Comparison of ENCODE assay signal across 16 mouse cellular contexts in genomic region chr7:73643306-73643992, GRCm38 (mm10).
DNase-seq lines count a peak whose midpoint lies in the region; ATAC-seq and TF ChIP-seq lines count a peak whose summit lies in the region.
"Had no signal": no experiment of that assay in that cellular context is flagged by ENCODE, and none has a peak within 500 bp of the region (broad histone marks: within the 10 kb centered on the region; RNA-seq: fewer than 3 reads in every experiment).

No protein-coding gene starts in this region.

- 0 out of 2 replicates have a peak, but pooled peaks cover 3% of the 10 kb centered on the region for H3K4me1 ChIP-seq in hindbrain, embryonic 14.5 days (replicated peaks; ENCODE audit: control insufficient read depth, insufficient read depth, low read length)
- H3K4me1 ChIP-seq in hindbrain, postnatal 0 days (ENCODE audit: insufficient read depth, low read length), result 0 out of 2 replicates have a peak, but pooled peaks cover 4% of the 10 kb centered on the region
- peaks cover 5% of the 10 kb centered on the region for H3K4me1 ChIP-seq in testis, adult 2 months (ENCODE audit: control insufficient read depth, insufficient read depth, low read length)
- H3K4me1 ChIP-seq in forebrain, embryonic 14.5 days (ENCODE audit: control insufficient read depth, insufficient read depth, low read length), result peaks cover 30% of the 10 kb centered on the region
- H3K4me1 ChIP-seq: intestine, embryonic 15.5 days had no signal

- H3K4me2 ChIP-seq in hindbrain, embryonic 14.5 days (replicated peaks), result no peak overlapping the region
- no peak overlapping the region for H3K4me2 ChIP-seq in hindbrain, postnatal 0 days (ENCODE audit: low read depth, low read length)
- H3K4me2 ChIP-seq in forebrain, embryonic 14.5 days (ENCODE audit: low read length), result no peak overlapping the region
- H3K4me2 ChIP-seq: embryonic facial prominence, embryonic 15.5 days; intestine, embryonic 15.5 days had no signal

- no peak for TF ChIP-seq POLR2A in testis, adult 2 months (IDR thresholded peaks at IDR 0.05; ENCODE audit: control insufficient read depth, low read depth, low read length)

- no peak for ATAC-seq in hindbrain, embryonic 14.5 days (ENCODE audit: low FRiP score)
- ATAC-seq in hindbrain, postnatal 0 days, result no peak
- no peak for ATAC-seq in forebrain, embryonic 14.5 days
- ATAC-seq: intestine, embryonic 15.5 days had no signal

- no peaks in the 10 kb centered on the region for H3K9me3 ChIP-seq in hindbrain, embryonic 14.5 days (ENCODE audit: control insufficient read depth, low read length)
- H3K9me3 ChIP-seq in hindbrain, postnatal 0 days (ENCODE audit: low read length), result no peaks in the 10 kb centered on the region
- H3K9me3 ChIP-seq in forebrain, embryonic 14.5 days (replicated peaks; ENCODE audit: control insufficient read depth, low read length), result no peaks in the 10 kb centered on the region
- H3K9me3 ChIP-seq: embryonic facial prominence, embryonic 15.5 days; hindbrain, embryonic 10.5 days; intestine, embryonic 15.5 days had no signal

- H3K27ac ChIP-seq in hindbrain, embryonic 14.5 days, result 0 out of 2 replicates have a peak overlapping the region, but pooled peaks have one; percentile 32
- no peak overlapping the region for H3K27ac ChIP-seq in hindbrain, postnatal 0 days
- no peak overlapping the region for H3K27ac ChIP-seq in testis, adult 2 months (ENCODE audit: control insufficient read depth, insufficient read depth, low read depth, low read length)
- H3K27ac ChIP-seq in forebrain, embryonic 14.5 days (ENCODE audit: low read depth, low read length), result peak overlapping the region; percentile 76; the same call in 1 of the 2 replicates
- H3K27ac ChIP-seq: embryonic facial prominence, embryonic 15.5 days; hindbrain, embryonic 10.5 days; intestine, embryonic 15.5 days; macrophage had no signal

- no peaks in the 10 kb centered on the region for H3K36me3 ChIP-seq in hindbrain, embryonic 14.5 days (replicated peaks; ENCODE audit: control insufficient read depth, insufficient read depth)
- no peaks in the 10 kb centered on the region for H3K36me3 ChIP-seq in hindbrain, postnatal 0 days (ENCODE audit: insufficient read depth, low read length)
- H3K36me3 ChIP-seq in testis, adult 2 months (ENCODE audit: control insufficient read depth, insufficient read depth, low read length), result no peaks in the 10 kb centered on the region
- no peaks in the 10 kb centered on the region for H3K36me3 ChIP-seq in forebrain, embryonic 14.5 days (ENCODE audit: control insufficient read depth, insufficient read depth, low read length)
- H3K36me3 ChIP-seq: embryonic facial prominence, embryonic 15.5 days; hindbrain, embryonic 10.5 days; intestine, embryonic 15.5 days had no signal

- no peak overlapping the region for H3K4me3 ChIP-seq in hindbrain, embryonic 14.5 days (replicated peaks; ENCODE audit: low read length)
- no peak overlapping the region for H3K4me3 ChIP-seq in hindbrain, postnatal 0 days (ENCODE audit: low read length)
- H3K4me3 ChIP-seq in testis, adult 2 months (ENCODE audit: control insufficient read depth, low read depth, low read length), result peak overlapping the region; percentile 44
- H3K4me3 ChIP-seq in forebrain, embryonic 14.5 days (ENCODE audit: low read depth, low read length), result no peak overlapping the region
- H3K4me3 ChIP-seq: embryonic facial prominence, embryonic 15.5 days; hindbrain, embryonic 10.5 days; intestine, embryonic 15.5 days had no signal

- DNase-seq in hindbrain, embryonic 14.5 days (ENCODE audit: low spot score), result no peak
- no peak for DNase-seq in hindbrain, postnatal 0 days (ENCODE audit: low spot score)
- no peak for DNase-seq in testis, postnatal 10 days (ENCODE audit: low spot score)
- no peak for DNase-seq in forebrain, embryonic 14.5 days (ENCODE audit: low spot score)
- DNase-seq in thymus, postnatal 4 days, result peak; percentile 52
- DNase-seq in layer of hippocampus, adult 11-12 months (ENCODE audit: low spot score), result no peak
- no peak for DNase-seq in neural tube, embryonic 10.5 days (ENCODE audit: extremely low spot score, low spot score)
- DNase-seq: adrenal gland, postnatal 10 days; cerebellum, adult 18-20 months; kidney, postnatal 14 days; layer of hippocampus, adult 9-11 months had no signal

- 0 out of 2 replicates have a peak, but pooled peaks cover 5% of the 10 kb centered on the region for H3K27me3 ChIP-seq in hindbrain, embryonic 14.5 days (ENCODE audit: control insufficient read depth, insufficient read depth, low read length)
- no peaks in the 10 kb centered on the region for H3K27me3 ChIP-seq in hindbrain, postnatal 0 days (ENCODE audit: insufficient read depth, low read length)
- no peaks in the 10 kb centered on the region for H3K27me3 ChIP-seq in testis, adult 2 months (ENCODE audit: control insufficient read depth, insufficient read depth, low read length)
- no peaks in the 10 kb centered on the region for H3K27me3 ChIP-seq in forebrain, embryonic 14.5 days (replicated peaks; ENCODE audit: control insufficient read depth, insufficient read depth, low read length)
- H3K27me3 ChIP-seq: embryonic facial prominence, embryonic 15.5 days; intestine, embryonic 15.5 days had no signal

- no peak overlapping the region for H3K9ac ChIP-seq in hindbrain, embryonic 14.5 days
- no peak overlapping the region for H3K9ac ChIP-seq in hindbrain, postnatal 0 days (replicated peaks; ENCODE audit: low read length)
- no peak overlapping the region; the same call in 1 of the 2 replicates for H3K9ac ChIP-seq in forebrain, embryonic 14.5 days (ENCODE audit: low read length)
- H3K9ac ChIP-seq: embryonic facial prominence, embryonic 15.5 days; intestine, embryonic 15.5 days had no signal

- WGBS in hindbrain, embryonic 14.5 days, result 82% methylated on average over 19 of the region's 19 CpGs
- 89% methylated on average over 19 of the region's 19 CpGs for WGBS in hindbrain, postnatal 0 days
- 65% methylated on average over 19 of the region's 19 CpGs for WGBS in forebrain, embryonic 14.5 days

- no peak for TF ChIP-seq CTCF in hindbrain, postnatal 0 days (IDR thresholded peaks at IDR 0.05; ENCODE audit: low read depth)
- no peak for TF ChIP-seq CTCF in testis, adult 2 months (IDR thresholded peaks at IDR 0.05; ENCODE audit: control insufficient read depth, insufficient read depth, insufficient replicate concordance, low read depth, low read length)

Comparison
In these comparisons a context has a peak if more than half of its experiments do, and no peak if none do; other contexts are left out.
1. H3K27ac ChIP-seq: peak in hindbrain, embryonic 14.5 days (single experiment) and forebrain, embryonic 14.5 days (single experiment); none in hindbrain, postnatal 0 days (single experiment) and testis, adult 2 months (single experiment).